Mouse (Mus musculus) cerebellum, adult 2 months (tissue): ENCODE results near the gene Hoxa6.

Source experiments
- CTCF ChIP-seq: fragments of 200-500 bp; IDR thresholded peaks from 2 replicates; pipeline ENCODE4 v1.5.1; 2011; ENCODE audit warnings: low read depth, mild to moderate bottlenecking, control low read depth, low read length, moderate library complexity, borderline replicate concordance; ENCODE audit not compliant: insufficient read depth
- POLR2A ChIP-seq: fragments of 200-500 bp; IDR thresholded peaks from 2 replicates; pipeline ENCODE4 v1.6.1; 2011; ENCODE audit warnings: low read length, control low read depth, borderline replicate concordance; ENCODE audit not compliant: insufficient read depth

DNA sequence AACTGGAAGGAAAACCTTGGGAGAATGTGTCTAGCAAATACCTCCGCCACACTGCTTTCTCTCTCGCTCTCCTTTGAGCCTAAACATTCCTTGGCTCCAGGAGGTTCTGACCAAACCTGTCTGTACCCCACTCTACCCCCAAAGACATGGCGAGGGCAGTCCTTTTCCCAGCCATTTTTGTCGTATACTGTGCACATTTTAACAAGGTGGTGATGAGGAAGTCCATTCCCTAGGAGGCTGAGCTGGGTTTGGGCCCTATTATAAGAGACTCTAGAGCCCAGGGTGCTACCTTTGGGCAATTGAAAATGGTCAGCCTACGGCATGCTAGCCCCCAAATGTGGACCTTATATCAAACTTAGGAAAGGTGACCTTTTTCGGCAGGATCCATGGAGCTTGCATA lies 27.3 kb upstream of the Hoxa6 start:
- no peak for TF ChIP-seq POLR2A
- no peak for TF ChIP-seq CTCF
